Mouse (Mus musculus) hindbrain, embryonic 11.5 days (tissue): Measurements from ENCODE around the gene B3gnt2. TPM values are rescaled to one million over a fixed set of nuclear protein-coding genes. Genes with fewer than 3 reads are reported as not detected.

Source experiments
- ATAC-seq: fragments of 200-750 bp; cut with Nextera tagmentation; 2 replicates; pipeline ENCODE4 v1.8.0; 2017; ENCODE audit warnings: mild to moderate bottlenecking, moderate TSS enrichment, moderate library complexity; ENCODE audit not compliant: low FRiP score
- DNase-seq: peaks from one replicate; pipeline ENCODE4 v3.0.0-alpha.2; 2015; ENCODE audit warnings: low spot score
- H3K27ac ChIP-seq: fragments of 300-500 bp; sonication (generic); 2 replicates; pipeline ENCODE4 v1.5.1; 2014; ENCODE audit warnings: mild to moderate bottlenecking, low read depth, low read length
- H3K27me3 ChIP-seq: fragments of 300-500 bp; sonication (generic); 2 replicates; pipeline ENCODE4 v1.6.1; 2014; ENCODE audit warnings: mild to moderate bottlenecking, low read length, moderate library complexity, mixed read lengths; ENCODE audit not compliant: control insufficient read depth, insufficient read depth
- H3K36me3 ChIP-seq: fragments of 300-500 bp; sonication (generic); 2 replicates; pipeline ENCODE4 v1.6.1; 2014; ENCODE audit warnings: mild to moderate bottlenecking, low read length, moderate library complexity, mixed read lengths; ENCODE audit not compliant: control insufficient read depth, insufficient read depth
- H3K4me1 ChIP-seq: fragments of 300-500 bp; sonication (generic); replicated peaks from 2 replicates; pipeline ENCODE4 v1.6.1; 2014; ENCODE audit warnings: low read length, mixed read lengths; ENCODE audit not compliant: control insufficient read depth, insufficient read depth
- H3K4me2 ChIP-seq: fragments of 300-500 bp; sonication (generic); replicated peaks from 2 replicates; pipeline ENCODE4 v1.6.1; 2014; ENCODE audit warnings: mild to moderate bottlenecking, low read depth, low read length
- H3K4me3 ChIP-seq: fragments of 300-500 bp; sonication (generic); 2 replicates; pipeline ENCODE4 v1.5.1; 2014; ENCODE audit warnings: low read depth, low read length
- H3K9ac ChIP-seq: fragments of 300-500 bp; sonication (generic); 2 replicates; pipeline ENCODE4 v1.6.1; 2014; ENCODE audit warnings: low read depth, low read length
- H3K9me3 ChIP-seq: fragments of 300-500 bp; sonication (generic); 2 replicates; pipeline ENCODE4 v1.6.1; 2016; ENCODE audit warnings: low read length; ENCODE audit not compliant: control insufficient read depth
- WGBS: fragments of 180-500 bp; shearing (Covaris S2); extraction: QIAGEN DNeasy Blood & Tissue Kit; methylation state at CpG from one replicate; pipeline ENCODE4 v1.1.7; 2014; 5-methylcytosine and 5-hydroxymethylcytosine counted together
- polyA plus RNA-seq: library from polyadenylated mRNA; unstranded; fragments of >200 nt; fragmentation: Nextera tagmentation; extraction: Ambion mirVana; gene quantifications from 2 replicates; pipeline ENCODE4 v1.2.1, GENCODE M21; 2014

The B3gnt2 gene
- polyA plus RNA-seq, 1 experiment from 2014 or later, result 1.7 TPM

- no peak overlapping the region for H3K27ac ChIP-seq
- ATAC-seq (no peak), DNase-seq (no peak)
- no peak overlapping the region for H3K9ac ChIP-seq
- WGBS, result 67% methylated on average over 5 of the region's 5 CpGs
- no peak overlapping the region for H3K4me3 ChIP-seq
- H3K4me1 ChIP-seq, result no peaks in the 10 kb centered on the region
- no peak overlapping the region for H3K4me2 ChIP-seq
- no peaks in the 10 kb centered on the region for H3K9me3 ChIP-seq
- no peaks in the 10 kb centered on the region for H3K36me3 ChIP-seq
- no peaks in the 10 kb centered on the region for H3K27me3 ChIP-seq
Observed at GRCm38 (mm10) chr11:22798916-22799315, 61.8 kb downstream of the B3gnt2 start.

- Histone ChIP-seq H3K9ac (no peak overlapping the region), H3K9me3 (no peaks in the 10 kb centered on the region), H3K27me3 (no peaks in the 10 kb centered on the region), H3K36me3 (no peaks in the 10 kb centered on the region), H3K4me3 (no peak overlapping the region), H3K4me2 (no peak overlapping the region), H3K4me1 (no peaks in the 10 kb centered on the region), H3K27ac (no peak overlapping the region)
- DNase-seq (no peak), ATAC-seq (no peak)
- 97% methylated on average over 1 of the region's 1 CpGs for WGBS
Observed at GRCm38 (mm10) chr11:22794734-22795133, 66.0 kb downstream of the B3gnt2 start.

GRCm38 (mm10) chr11:22793881-22794203, 66.9 kb downstream of the B3gnt2 start:
- H3K27me3 ChIP-seq, result no peaks in the 10 kb centered on the region
- no peaks in the 10 kb centered on the region for H3K4me1 ChIP-seq
- no peak overlapping the region for H3K4me3 ChIP-seq
- WGBS, result 76% methylated on average over 1 of the region's 1 CpGs
- DNase-seq (no peak), ATAC-seq (no peak)
- H3K9me3 ChIP-seq, result peaks cover 2% of the 10 kb centered on the region; the same call in 1 of the 2 replicates
- no peak overlapping the region for H3K9ac ChIP-seq
- no peak overlapping the region for H3K4me2 ChIP-seq
- no peak overlapping the region for H3K27ac ChIP-seq
- H3K36me3 ChIP-seq, result no peaks in the 10 kb centered on the region

- DNase-seq (no peak), ATAC-seq (no peak)
- H3K9ac ChIP-seq, result no peak overlapping the region
- H3K27me3 ChIP-seq, result no peaks in the 10 kb centered on the region
- no peaks in the 10 kb centered on the region for H3K4me1 ChIP-seq
- no peak overlapping the region for H3K4me2 ChIP-seq
- H3K36me3 ChIP-seq, result no peaks in the 10 kb centered on the region
- 91% methylated on average over 3 of the region's 3 CpGs for WGBS
- peaks cover 2% of the 10 kb centered on the region; the same call in 1 of the 2 replicates for H3K9me3 ChIP-seq
- H3K4me3 ChIP-seq, result no peak overlapping the region
- H3K27ac ChIP-seq, result no peak overlapping the region
Observed at GRCm38 (mm10) chr11:22793176-22793880, 67.4 kb downstream of the B3gnt2 start.

GRCm38 (mm10) chr11:22792149-22792548, 68.6 kb downstream of the B3gnt2 start:
- Histone ChIP-seq H3K4me1 (no peaks in the 10 kb centered on the region), H3K4me3 (no peak overlapping the region), H3K4me2 (no peak overlapping the region), H3K36me3 (no peaks in the 10 kb centered on the region), H3K27ac (no peak overlapping the region), H3K9me3 (peaks cover 2% of the 10 kb centered on the region; the same call in 1 of the 2 replicates), H3K9ac (no peak overlapping the region), H3K27me3 (no peaks in the 10 kb centered on the region)
- ATAC-seq, result no peak
- 92% methylated on average over 1 of the region's 1 CpGs for WGBS
- no peak for DNase-seq

- H3K4me2 ChIP-seq, result no peak overlapping the region
- no peak overlapping the region for H3K4me3 ChIP-seq
- peaks cover 2% of the 10 kb centered on the region; the same call in 1 of the 2 replicates for H3K9me3 ChIP-seq
- no peak for ATAC-seq
- no peak overlapping the region for H3K27ac ChIP-seq
- 89% methylated on average over 5 of the region's 5 CpGs for WGBS
- H3K9ac ChIP-seq, result no peak overlapping the region
- H3K27me3 ChIP-seq, result no peaks in the 10 kb centered on the region
- no peaks in the 10 kb centered on the region for H3K36me3 ChIP-seq
- H3K4me1 ChIP-seq, result no peaks in the 10 kb centered on the region
- DNase-seq, result no peak
Observed at GRCm38 (mm10) chr11:22791726-22792125, 69.0 kb downstream of the B3gnt2 start.

- no peaks in the 10 kb centered on the region for H3K4me1 ChIP-seq
- H3K9ac ChIP-seq, result no peak overlapping the region
- ATAC-seq (no peak), DNase-seq (no peak)
- WGBS, result 82% methylated on average over 2 of the region's 2 CpGs
- no peaks in the 10 kb centered on the region for H3K27me3 ChIP-seq
- H3K4me2 ChIP-seq, result no peak overlapping the region
- H3K4me3 ChIP-seq, result no peak overlapping the region
- peaks cover 2% of the 10 kb centered on the region; the same call in 1 of the 2 replicates for H3K9me3 ChIP-seq
- no peaks in the 10 kb centered on the region for H3K36me3 ChIP-seq
- H3K27ac ChIP-seq, result no peak overlapping the region
Observed at GRCm38 (mm10) chr11:22787833-22788232, 72.9 kb downstream of the B3gnt2 start.

- no peaks in the 10 kb centered on the region for H3K4me1 ChIP-seq
- no peak for ATAC-seq
- no peak for DNase-seq
- H3K27ac ChIP-seq, result no peak overlapping the region
- 91% methylated on average over 3 of the region's 3 CpGs for WGBS
- H3K9ac ChIP-seq, result no peak overlapping the region
- no peak overlapping the region for H3K4me3 ChIP-seq
- no peaks in the 10 kb centered on the region for H3K36me3 ChIP-seq
- H3K9me3 ChIP-seq, result peaks cover 2% of the 10 kb centered on the region; the same call in 1 of the 2 replicates
- no peak overlapping the region for H3K4me2 ChIP-seq
- H3K27me3 ChIP-seq, result no peaks in the 10 kb centered on the region
Observed at GRCm38 (mm10) chr11:22784477-22784876, 76.3 kb downstream of the B3gnt2 start.

GRCm38 (mm10) chr11:22782705-22783124, 78.0 kb downstream of the B3gnt2 start:
- ATAC-seq (no peak), DNase-seq (peak; percentile 2)
- no peaks in the 10 kb centered on the region for H3K4me1 ChIP-seq
- 71% methylated on average over 13 of the region's 13 CpGs for WGBS
- no peak overlapping the region for H3K4me3 ChIP-seq
- H3K27ac ChIP-seq, result no peak overlapping the region
- no peaks in the 10 kb centered on the region for H3K36me3 ChIP-seq
- no peak overlapping the region for H3K9ac ChIP-seq
- H3K9me3 ChIP-seq, result no peaks in the 10 kb centered on the region
- H3K4me2 ChIP-seq, result no peak overlapping the region
- no peaks in the 10 kb centered on the region for H3K27me3 ChIP-seq
